Mouse (Mus musculus) liver, postnatal 0 days (tissue): ENCODE data around the gene Dgkg. TPM values are rescaled to one million over a fixed set of nuclear protein-coding genes. Genes with fewer than 3 reads are reported as not detected.

Experiments
- ATAC-seq: fragments of 200-750 bp; cut with Nextera tagmentation; 2 replicates; pipeline ENCODE4 v1.8.0; 2017; ENCODE audit warnings: mild to moderate bottlenecking, moderate library complexity
- DNase-seq: peaks from one replicate; pipeline ENCODE4 v3.0.0-alpha.2; 2016
- H3K27ac ChIP-seq: fragments of 300-500 bp; sonication (generic); 2 replicates; pipeline ENCODE4 v1.5.1; 2014; ENCODE audit warnings: antibody characterized with exemption, moderate library complexity, mild to moderate bottlenecking, low read depth
- H3K27me3 ChIP-seq: fragments of 300-500 bp; sonication (generic); 2 replicates; pipeline ENCODE4 v1.6.1; 2014; ENCODE audit warnings: low read length, control low read depth, mixed read lengths; ENCODE audit not compliant: insufficient read depth
- H3K36me3 ChIP-seq: fragments of 300-500 bp; sonication (generic); replicated peaks from 2 replicates; pipeline ENCODE4 v1.6.1; 2014; ENCODE audit warnings: mild to moderate bottlenecking, control low read depth, low read length, moderate library complexity, mixed read lengths; ENCODE audit not compliant: insufficient read depth
- H3K4me1 ChIP-seq: fragments of 300-500 bp; sonication (generic); 2 replicates; pipeline ENCODE4 v1.6.1; 2014; ENCODE audit warnings: antibody characterized with exemption, mild to moderate bottlenecking, control low read depth; ENCODE audit not compliant: insufficient read depth
- H3K4me2 ChIP-seq: fragments of 300-500 bp; sonication (generic); 2 replicates; pipeline ENCODE4 v1.6.1; 2014; ENCODE audit warnings: low read depth, mild to moderate bottlenecking, low read length, moderate library complexity, mixed read lengths
- H3K4me3 ChIP-seq: fragments of 300-500 bp; sonication (generic); 2 replicates; pipeline ENCODE4 v1.5.1; 2014; ENCODE audit warnings: low read depth, low read length
- H3K9ac ChIP-seq: fragments of 300-500 bp; sonication (generic); replicated peaks from 2 replicates; pipeline ENCODE4 v1.6.1; 2014; ENCODE audit warnings: mild to moderate bottlenecking, moderate library complexity
- H3K9me3 ChIP-seq: fragments of 300-500 bp; sonication (generic); 2 replicates; pipeline ENCODE4 v1.6.1; 2016; ENCODE audit warnings: mild to moderate bottlenecking, control low read depth, low read length, mixed read lengths
- CTCF ChIP-seq: sonication (generic); IDR thresholded peaks from 2 replicates; pipeline ENCODE4 v1.5.1; 2016; ENCODE audit warnings: antibody characterized with exemption, low read depth
- EP300 ChIP-seq: IDR thresholded peaks from 2 replicates; pipeline ENCODE4 v1.6.1; 2016; ENCODE audit warnings: antibody characterized with exemption, low read depth, mild to moderate bottlenecking
- WGBS: fragments of 180-500 bp; shearing (Covaris S2); extraction: QIAGEN DNeasy Blood & Tissue Kit; methylation state at CpG from one replicate; pipeline ENCODE4 v1.1.7; 2014; ENCODE audit not compliant: insufficient replicate concordance; 5-methylcytosine and 5-hydroxymethylcytosine counted together
- polyA plus RNA-seq: library from polyadenylated mRNA; unstranded; fragments of >200 nt; fragmentation: Nextera tagmentation; extraction: Ambion mirVana; gene quantifications from 2 replicates; pipeline ENCODE4 v1.2.1, GENCODE M21; 2015

The Dgkg gene
- polyA plus RNA-seq, 1 experiment from 2014 or later = 0.93 TPM

GRCm38 (mm10) chr16:22578883-22579282 lies 78.1 kb downstream of the Dgkg start:
- DNase-seq (no peak), ATAC-seq (no peak)
- Histone ChIP-seq H3K27ac (no peak overlapping the region), H3K4me3 (no peak overlapping the region), H3K4me2 (no peak overlapping the region), H3K36me3 (no peaks in the 10 kb centered on the region), H3K9me3 (no peaks in the 10 kb centered on the region), H3K27me3 (no peaks in the 10 kb centered on the region), H3K4me1 (no peaks in the 10 kb centered on the region), H3K9ac (no peak overlapping the region)
- 76% methylated on average over 10 of the region's 10 CpGs for WGBS
- TF ChIP-seq CTCF (no peak), EP300 (no peak)

- Histone ChIP-seq H3K4me3 (no peak overlapping the region), H3K27me3 (no peaks in the 10 kb centered on the region), H3K9ac (no peak overlapping the region), H3K4me2 (no peak overlapping the region), H3K27ac (no peak overlapping the region), H3K36me3 (no peaks in the 10 kb centered on the region), H3K9me3 (no peaks in the 10 kb centered on the region), H3K4me1 (no peaks in the 10 kb centered on the region)
- TF ChIP-seq CTCF (peak; percentile 54), EP300 (no peak)
- 52% methylated on average over 8 of the region's 8 CpGs for WGBS
- ATAC-seq (no peak), DNase-seq (no peak)
These were observed 79.4 kb downstream of the Dgkg start for GRCm38 (mm10) chr16:22577656-22578055.

GRCm38 (mm10) chr16:22574164-22574563 lies 82.9 kb downstream of the Dgkg start:
- Histone ChIP-seq H3K4me1 (no peaks in the 10 kb centered on the region), H3K4me3 (no peak overlapping the region), H3K27ac (no peak overlapping the region), H3K9me3 (no peaks in the 10 kb centered on the region), H3K27me3 (no peaks in the 10 kb centered on the region), H3K36me3 (no peaks in the 10 kb centered on the region), H3K4me2 (no peak overlapping the region), H3K9ac (no peak overlapping the region)
- no peak for ATAC-seq
- TF ChIP-seq EP300 = no peak
- TF ChIP-seq CTCF = 0 out of 2 replicates have a peak, but pooled peaks have one; percentile 9
- 61% methylated on average over 7 of the region's 7 CpGs for WGBS
- DNase-seq = no peak

GRCm38 (mm10) chr16:22572641-22573341 lies 84.2 kb downstream of the Dgkg start:
- no peak for DNase-seq
- no peak overlapping the region for H3K27ac ChIP-seq
- no peak overlapping the region for H3K4me3 ChIP-seq

GRCm38 (mm10) chr16:22564907-22565272 lies 92.1 kb downstream of the Dgkg start:
- Histone ChIP-seq H3K27me3 (no peaks in the 10 kb centered on the region), H3K4me2 (no peak overlapping the region), H3K4me1 (no peaks in the 10 kb centered on the region), H3K36me3 (no peaks in the 10 kb centered on the region), H3K9ac (no peak overlapping the region), H3K9me3 (no peaks in the 10 kb centered on the region), H3K4me3 (no peak overlapping the region), H3K27ac (no peak overlapping the region)
- no peak for DNase-seq
- 56% methylated on average over 3 of the region's 3 CpGs for whole genome bisulfite sequencing
- ATAC-seq = no peak
- TF ChIP-seq EP300 (no peak), CTCF (no peak)

More at GRCm38 (mm10) chr16:22572641-22573341, 84.2 kb downstream of the Dgkg start:
- no peak overlapping the region for H3K4me2 ChIP-seq
- H3K4me1 ChIP-seq = no peaks in the 10 kb centered on the region
- no peak overlapping the region for H3K9ac ChIP-seq
- WGBS = 44% methylated on average over 21 of the region's 21 CpGs
- no peak for ATAC-seq
- H3K9me3 ChIP-seq = no peaks in the 10 kb centered on the region
- H3K27me3 ChIP-seq = no peaks in the 10 kb centered on the region
- no peaks in the 10 kb centered on the region for H3K36me3 ChIP-seq
- TF ChIP-seq EP300 (no peak), CTCF (no peak)

GRCm38 (mm10) chr16:22564259-22564906 lies 92.6 kb downstream of the Dgkg start:
- ATAC-seq (no peak), DNase-seq (peak; percentile 75)
- TF ChIP-seq EP300 = no peak
- TF ChIP-seq CTCF = peak; percentile 83
- H3K4me1 ChIP-seq = no peaks in the 10 kb centered on the region
- no peak overlapping the region for H3K9ac ChIP-seq
- H3K27ac ChIP-seq = no peak overlapping the region
- H3K4me2 ChIP-seq = no peak overlapping the region
- no peaks in the 10 kb centered on the region for H3K27me3 ChIP-seq
- WGBS = 56% methylated on average over 14 of the region's 14 CpGs
- no peaks in the 10 kb centered on the region for H3K36me3 ChIP-seq
- no peaks in the 10 kb centered on the region for H3K9me3 ChIP-seq
- H3K4me3 ChIP-seq = no peak overlapping the region
